Mouse (Mus musculus) stomach, embryonic 14.5 days (tissue): ENCODE data around the gene Gm8094. TPM values are rescaled to one million over a fixed set of nuclear protein-coding genes. Genes with fewer than 3 reads are reported as not detected.

Source experiments
- polyA plus RNA-seq: library from polyadenylated mRNA; unstranded; fragments of >200 nt; fragmentation: Nextera tagmentation; extraction: Ambion mirVana; gene quantifications from 2 replicates; pipeline ENCODE4 v1.2.1, GENCODE M21; 2014

Gm8094 gene
- polyA plus RNA-seq, 1 experiment from 2014 or later = not detected

Other genes with a start within 250 kb of the Gm8094 start
- not detected in 2 replicates for gene Gm21977, start 223.2 kb downstream of the Gm8094 start, polyA plus RNA-seq
- not detected in 2 replicates for gene Gm8082, start 83.0 kb downstream of the Gm8094 start, polyA plus RNA-seq
- not detected in 2 replicates for gene Gm10376, start 61.0 kb downstream of the Gm8094 start, polyA plus RNA-seq
- not detected in 2 replicates for gene Gm8104, start 24.0 kb upstream of the Gm8094 start, polyA plus RNA-seq
- gene Gm7233, start 103.2 kb upstream of the Gm8094 start, polyA plus RNA-seq = not detected in 2 replicates
- gene Gm8122, start 158.7 kb upstream of the Gm8094 start, polyA plus RNA-seq = not detected in 2 replicates
- gene Gm8126, start 182.0 kb upstream of the Gm8094 start, polyA plus RNA-seq = not detected in 2 replicates
- gene Gm9732, start 198.4 kb upstream of the Gm8094 start, polyA plus RNA-seq = not detected in 2 replicates
- gene Gm8127, start 217.2 kb upstream of the Gm8094 start, polyA plus RNA-seq = not detected in 2 replicates